Mouse (Mus musculus) kidney, adult 18-20 months (tissue): ENCODE data around the gene Igtp.
"Not testable (repeated sequence)": the region's sequence is repeated elsewhere in the genome, so short reads cannot be mapped to it uniquely, and the experiment has no call there.

Experiments used
- DNase-seq: peaks from one replicate; pipeline ENCODE4 v3.0.0; 2021

Igtp gene

DNA sequence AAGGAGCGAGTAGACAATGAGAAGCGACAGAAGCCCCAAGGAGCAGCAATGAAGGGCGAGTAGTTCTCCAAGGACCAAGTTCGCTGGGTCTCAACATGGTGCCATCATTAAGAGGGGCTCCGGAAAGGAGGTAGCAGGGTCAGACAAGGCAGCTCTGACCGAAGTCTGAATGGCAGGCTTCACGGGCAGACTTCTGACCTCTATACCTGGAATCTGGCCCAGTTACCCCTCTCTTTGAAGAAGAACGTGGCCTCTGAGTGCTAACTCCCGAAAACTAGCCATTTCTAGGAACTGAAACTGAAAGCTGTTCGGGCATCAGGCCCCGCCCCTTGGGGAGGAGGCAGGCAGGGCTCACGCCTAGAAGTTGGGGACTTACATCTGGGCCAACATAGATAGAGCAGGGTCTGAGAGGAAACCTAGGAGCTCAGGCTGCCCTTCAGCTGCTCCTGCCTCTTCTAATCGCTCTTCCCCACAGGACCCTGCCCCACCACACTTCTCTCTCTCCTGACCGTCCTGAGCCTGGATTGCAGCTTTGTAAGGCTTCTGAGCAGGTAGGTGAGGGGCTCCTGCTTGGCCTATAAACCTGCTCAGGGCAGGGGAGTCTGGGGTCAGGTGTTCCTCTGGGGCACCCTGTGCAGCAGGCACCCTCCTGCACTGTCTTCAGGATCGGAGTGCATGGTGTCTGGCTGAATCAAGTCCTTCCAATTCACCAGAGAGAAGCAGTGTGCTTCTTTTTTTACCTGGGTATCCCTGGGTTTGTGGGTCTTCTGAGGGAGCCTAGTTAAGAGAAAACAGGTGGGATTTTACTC, at the start of gene Igtp, which contains the start of gene Irgm2:
Igtp (plus strand) TSS at position 328 of the 809 bp plus-strand sequence.
Irgm2 (plus strand) TSS at position 390 of the 809 bp plus-strand sequence.
- DNase-seq, result peak; percentile 89

DNA sequence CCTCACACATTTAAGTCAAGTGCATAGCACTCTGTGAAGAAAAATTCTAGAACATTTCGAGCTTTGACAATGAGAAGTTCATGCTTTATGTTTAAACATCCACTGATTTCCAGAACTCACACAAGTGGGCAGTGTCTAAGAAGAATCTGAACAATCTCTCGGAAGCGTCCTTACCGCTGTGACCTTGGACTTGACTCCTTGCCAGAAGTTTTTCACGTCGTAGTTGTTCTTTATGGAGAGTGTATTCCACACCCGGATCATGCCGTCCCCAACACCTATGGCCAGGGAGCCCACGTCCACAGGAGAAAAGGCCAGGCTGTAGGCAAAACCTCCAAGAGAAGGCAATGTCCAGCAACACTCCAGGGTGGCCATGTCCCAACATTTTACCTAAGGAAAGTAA, 43.9 kb upstream of the Igtp start:
- no peak for DNase-seq

DNA sequence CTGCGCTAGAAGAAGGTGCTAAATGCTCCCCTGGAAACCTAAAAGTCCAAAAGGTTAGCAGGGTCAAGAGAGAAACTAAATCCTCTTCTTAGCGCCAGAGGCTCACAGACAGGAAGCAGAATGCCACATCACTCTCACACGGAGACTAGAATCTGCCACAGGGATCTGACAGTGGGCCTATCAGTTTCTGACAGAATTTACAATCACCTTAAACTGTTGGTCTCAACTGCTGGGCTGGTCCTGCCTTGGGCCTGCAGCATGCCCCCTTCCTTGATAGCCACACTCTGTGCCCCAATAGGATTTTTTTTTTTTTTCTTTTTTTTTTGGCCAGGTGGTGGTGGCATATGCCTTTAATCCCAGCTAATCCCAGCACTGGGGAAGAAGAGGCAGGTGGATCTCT, 42.5 kb upstream of the Igtp start:
- no peak for DNase-seq

DNA sequence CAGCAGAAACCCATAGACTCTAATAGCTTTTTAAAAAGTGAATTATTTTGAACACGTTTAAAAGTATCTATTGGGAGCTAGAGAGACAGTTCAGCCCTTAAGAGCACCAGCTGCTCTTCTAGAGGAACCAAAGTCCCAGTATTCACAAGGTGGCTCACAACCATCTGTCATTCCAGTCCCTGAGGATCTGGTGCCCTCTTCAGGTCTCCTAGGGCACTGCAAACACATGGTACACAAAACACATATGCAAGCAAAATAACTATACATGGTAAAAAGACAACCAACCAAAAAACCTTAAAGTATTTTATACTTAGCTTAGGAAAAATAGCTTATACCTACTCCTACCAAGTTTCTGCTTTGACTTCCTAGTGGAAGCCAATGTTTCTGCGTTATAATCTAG, 34.3 kb upstream of the Igtp start:
- DNase-seq, result no peak

DNA sequence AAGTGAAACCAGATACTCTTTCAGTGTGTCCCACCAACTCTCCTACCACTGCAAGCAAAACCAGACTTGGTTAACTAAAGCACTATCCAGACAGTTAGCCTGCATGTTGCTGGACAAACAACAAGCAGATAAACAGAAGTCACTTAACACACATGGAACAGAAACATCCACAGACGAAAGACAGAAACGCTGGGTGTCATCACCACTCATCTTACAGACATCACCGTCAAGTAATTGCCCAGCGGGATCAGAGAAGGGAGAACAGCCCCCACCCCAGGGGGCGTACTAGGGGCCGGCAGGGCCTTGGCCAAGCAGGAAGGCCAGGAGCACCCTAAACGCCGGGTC, 31.6 kb upstream of the Igtp start:
- no peak for DNase-seq

DNA sequence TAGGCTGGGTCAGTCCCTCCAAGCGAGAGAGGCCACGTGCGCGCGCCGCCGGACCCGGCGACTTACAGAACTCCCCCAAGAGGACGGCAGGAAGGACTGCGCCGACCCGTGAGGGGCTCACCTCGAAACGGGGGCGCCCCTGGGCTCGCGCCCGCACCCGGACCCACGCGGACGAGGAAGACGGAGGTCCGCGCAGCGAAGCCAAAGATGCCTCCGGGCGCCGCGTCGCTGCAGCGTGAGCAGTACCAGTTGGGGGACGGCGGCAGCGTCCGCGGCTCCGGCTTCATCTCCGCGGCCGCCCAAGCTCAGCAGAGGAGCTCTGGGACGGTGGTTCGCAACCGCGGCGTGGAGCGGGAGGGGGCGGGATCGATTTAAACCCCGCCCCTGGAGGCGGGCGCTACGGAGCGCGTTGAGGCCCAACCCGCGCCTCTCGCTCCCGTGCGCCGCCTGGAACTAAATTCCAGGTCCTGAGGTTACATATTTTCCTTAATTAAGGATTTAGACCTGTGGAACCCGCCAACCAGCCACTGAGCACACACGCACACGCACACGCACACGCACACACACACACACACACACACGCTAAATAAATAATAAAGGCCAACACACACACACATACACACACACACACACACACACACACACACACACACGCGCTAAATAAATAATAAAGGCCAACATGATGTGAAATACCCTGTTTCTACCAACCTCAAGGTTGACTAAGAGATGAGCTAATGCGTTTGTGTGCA, 31.0 kb upstream of the Igtp start, which contains the start of gene Gemin5:
Gemin5 (minus strand) TSS at position 373 of the 749 bp plus-strand sequence.
- DNase-seq, result peak; percentile 89

DNA sequence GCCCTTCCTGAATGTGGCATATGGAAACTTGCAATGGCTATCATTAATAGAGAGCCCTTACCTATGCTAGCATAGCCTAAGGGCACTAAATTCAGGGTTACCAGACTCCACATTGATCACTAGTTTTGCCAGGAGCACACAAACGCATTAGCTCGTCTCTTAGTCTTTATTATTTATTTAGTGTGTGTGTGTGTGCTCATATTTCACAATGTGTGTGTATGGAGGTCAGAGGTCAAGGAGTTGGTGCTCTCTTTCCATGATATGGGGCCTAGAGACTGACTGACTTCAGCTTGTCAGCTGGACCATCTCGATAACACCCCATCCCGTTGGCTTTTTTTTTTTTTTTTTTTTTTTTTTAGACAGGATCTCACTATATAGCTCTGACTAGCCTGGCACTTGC, 29.7 kb upstream of the Igtp start:
- DNase-seq, result no peak

DNA sequence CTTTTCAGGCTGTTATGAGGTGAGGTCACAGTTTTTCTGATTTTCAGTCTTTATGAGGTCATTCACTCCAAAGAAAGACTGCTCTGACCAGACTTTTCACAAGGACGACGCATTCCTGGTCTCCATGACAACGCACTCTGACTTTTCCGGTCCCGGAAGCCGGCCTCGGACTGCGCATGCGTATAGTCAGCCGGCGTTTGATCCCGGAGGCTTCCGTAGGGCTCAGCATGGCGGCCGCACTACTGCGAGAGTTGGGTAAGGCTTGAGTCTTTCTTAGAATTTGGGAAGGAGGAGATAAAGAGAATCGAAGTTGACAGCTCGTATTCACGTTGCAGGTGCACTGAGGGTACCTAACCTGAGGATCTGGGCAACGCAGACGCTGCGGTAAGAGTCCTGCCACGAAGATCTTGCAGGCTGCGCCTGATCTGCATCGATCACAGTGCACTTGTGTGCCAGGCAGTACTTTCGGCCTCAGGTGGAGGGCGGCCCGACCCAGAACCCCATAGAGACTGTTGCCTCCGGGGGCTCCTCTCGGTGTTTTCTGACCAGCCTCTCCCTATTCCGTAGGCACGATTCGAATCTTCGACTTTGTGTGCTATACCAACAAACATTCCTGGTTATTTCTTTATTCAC, 27.8 kb upstream of the Igtp start, which contains the start of gene Mrpl22:
Mrpl22 (plus strand) TSS at position 203 of the 633 bp plus-strand sequence.
- peak; percentile 98 for DNase-seq

DNA sequence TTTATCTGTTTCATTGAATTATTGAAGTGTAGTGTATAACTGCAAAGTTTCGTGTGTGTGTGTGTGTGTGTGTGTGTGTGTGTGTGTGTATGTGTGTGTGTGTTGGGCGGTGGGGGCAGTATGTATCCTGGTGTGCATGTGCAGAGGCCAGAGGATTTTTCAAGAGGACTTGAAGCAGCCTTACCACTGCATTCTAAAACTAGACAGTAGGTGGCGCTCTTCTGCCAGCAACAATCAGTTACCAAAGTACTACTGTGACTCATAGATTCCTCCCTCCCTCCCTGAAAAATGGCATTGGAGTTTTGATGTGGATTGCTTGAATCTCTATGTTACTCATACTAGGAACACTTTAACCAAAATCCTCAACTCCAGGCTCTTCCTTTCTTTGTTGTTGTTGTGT, 19.8 kb upstream of the Igtp start:
- peak; percentile 74 for DNase-seq

DNA sequence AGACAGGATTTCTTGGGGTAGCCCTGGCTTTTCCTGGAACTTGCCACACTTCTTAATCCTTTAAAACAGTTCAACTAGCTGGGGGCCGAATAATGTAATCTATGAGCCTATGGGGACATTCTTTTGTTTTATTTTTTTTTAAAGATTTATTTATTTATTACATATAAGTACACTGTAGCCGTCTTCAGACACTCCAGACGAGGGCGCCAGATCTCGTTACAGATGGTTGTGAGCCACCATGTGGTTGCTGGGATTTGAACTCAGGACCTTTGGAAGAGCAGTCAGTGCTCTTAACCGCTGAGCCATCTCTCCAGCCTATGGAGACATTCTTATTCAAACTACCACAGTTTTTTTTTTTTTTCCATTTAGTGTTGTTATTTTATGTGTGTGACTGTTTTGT, 19.4 kb upstream of the Igtp start:
- DNase-seq, result not testable (repeated sequence)

DNA sequence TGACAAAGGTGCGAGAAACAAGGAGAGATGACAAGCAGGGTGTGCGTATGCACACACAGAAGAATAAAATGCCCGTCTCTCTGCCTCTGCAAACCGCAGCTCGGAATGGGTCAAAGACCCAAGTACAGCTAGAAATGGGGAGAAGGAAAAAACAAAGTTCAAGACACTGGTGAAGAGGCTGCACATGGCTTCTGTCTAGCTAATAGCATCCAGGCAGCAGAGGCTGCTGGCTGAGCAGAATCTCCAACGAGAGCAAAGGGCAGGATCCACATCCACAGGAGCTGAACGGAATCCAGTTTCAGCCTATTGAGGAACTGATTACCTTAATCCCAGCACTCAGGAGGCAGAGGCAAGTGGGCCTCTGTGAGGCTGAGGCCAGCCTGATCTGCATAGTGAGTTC, 18.6 kb upstream of the Igtp start:
- peak; percentile 40 for DNase-seq

DNA sequence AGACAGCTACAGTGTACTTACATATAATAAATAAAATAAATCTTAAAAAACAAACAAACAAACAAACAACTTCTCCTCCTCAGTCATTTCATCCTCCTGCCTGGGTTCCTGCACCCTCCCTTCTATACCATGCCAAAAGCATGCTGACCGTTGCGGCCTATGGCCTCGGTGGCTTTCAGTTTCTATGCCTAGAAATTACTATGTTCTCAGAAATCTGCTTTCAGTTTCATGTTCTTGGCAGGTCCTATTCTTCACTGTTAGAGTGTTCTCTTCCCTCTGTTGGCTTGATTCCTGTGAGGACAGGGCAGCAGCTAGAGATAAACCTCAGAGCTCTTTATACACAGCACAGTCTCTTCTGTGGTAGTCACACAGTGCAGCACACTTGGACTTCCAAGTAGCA, 15.8 kb upstream of the Igtp start:
- DNase-seq, result no peak

DNA sequence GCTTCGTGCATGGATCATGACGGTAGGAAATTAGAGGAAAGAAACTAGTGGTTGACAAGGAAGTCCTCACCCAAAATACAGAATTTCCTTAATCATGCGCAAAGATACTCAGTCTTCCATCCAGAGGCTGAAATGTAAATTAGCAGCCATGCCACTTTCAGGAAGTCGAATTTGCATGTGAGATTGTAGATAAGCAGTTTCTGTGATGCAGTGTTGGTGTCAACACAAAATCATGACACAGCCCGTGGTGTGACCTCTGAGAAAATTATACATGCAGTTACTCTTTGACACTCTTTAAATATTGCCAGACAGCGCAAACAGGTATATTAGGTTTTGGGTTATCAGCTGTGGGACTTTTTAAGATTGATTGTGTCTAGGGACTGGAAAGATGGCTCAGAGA, 9.7 kb upstream of the Igtp start:
- DNase-seq, result no peak

DNA sequence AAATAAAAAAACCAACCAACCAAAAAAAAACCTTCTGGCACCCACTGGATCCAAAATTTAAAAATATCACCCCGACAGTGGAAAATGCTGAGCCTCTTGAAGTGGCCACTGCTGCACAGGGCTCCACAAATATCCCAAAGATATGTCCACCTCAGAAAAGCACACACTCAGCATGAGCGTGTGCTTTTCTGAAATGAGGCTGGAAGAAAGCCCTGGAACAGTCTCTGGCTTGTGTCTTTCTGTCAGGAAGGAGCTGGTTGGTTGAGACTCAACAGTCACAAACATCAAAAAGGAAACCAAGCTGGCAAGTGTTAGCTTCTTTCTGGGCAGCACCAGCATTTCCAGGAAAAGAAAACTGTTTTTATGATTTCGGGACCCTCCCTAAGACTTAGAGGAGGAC, 6.0 kb upstream of the Igtp start:
- no peak for DNase-seq

DNA sequence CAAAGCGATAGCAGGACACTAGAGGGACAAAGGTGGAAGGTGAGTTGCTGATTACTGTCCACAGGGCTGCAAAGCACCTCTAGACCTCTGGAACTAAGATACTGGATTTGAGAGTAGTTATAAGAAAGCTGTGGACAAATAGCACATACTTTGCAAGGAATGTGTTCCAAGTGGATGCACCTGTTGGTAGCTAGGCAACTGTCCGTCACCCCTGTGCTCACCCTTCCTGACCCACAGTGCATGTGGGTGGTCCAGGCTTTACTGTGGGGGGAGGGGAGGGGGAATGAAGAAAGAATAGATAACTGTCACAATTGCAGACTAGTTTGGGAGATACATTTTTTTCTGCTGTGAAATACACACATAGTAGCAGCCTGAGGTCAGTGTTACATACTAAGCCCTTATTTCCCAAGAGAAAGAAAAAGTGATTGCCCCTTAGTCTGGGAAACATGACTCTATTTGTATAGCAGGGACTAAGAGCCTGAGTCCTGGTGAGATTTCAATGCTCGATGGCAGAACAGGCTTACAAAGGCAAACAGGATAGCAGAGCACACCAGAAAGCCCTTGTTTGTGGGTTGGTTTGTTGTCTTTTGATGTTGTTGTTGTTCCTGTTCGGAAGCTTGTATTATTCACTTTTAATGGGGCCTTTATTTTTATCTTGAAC, 5.4 kb upstream of the Igtp start:
- DNase-seq, result no peak

DNA sequence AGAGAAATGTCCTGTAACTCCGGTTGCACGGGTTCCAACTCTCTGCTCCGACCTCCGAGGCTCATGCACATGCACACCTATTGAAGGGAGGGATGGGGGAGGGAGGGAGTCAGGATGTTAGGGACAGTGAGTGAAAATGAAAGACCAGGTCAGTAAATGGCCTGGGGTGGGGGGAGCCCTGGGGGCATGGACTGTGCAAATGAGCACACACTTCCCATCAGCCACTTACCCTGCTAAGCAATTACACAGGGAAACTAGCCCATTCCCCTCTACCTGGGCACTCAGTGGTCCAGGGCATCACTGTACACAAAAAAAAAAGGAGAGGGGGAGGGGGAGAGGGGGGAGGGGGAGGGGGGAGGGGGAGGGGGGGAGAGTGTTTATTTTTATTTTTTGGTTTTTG, 693 bp upstream of the Igtp start:
- DNase-seq, result no peak

DNA sequence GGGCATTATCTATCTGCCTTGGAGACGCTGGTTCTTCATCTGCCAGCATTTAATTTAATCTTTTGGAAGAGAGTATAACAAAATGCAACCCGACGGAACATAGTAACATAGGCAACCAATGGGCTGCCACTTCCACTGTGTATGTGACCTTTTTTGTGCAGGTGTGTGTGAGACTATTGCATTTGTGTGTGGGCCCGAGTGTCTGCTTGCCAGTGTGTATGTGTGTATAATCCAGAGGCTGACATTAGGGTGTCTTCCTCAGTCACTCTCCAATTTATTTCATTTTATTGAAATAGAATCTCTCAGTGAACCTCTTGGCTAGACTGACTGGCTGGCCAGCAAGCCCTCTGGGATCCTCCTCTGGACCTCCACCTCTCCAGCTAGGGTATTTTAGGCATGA, 870 bp downstream of the Igtp start:
- DNase-seq, result no peak

DNA sequence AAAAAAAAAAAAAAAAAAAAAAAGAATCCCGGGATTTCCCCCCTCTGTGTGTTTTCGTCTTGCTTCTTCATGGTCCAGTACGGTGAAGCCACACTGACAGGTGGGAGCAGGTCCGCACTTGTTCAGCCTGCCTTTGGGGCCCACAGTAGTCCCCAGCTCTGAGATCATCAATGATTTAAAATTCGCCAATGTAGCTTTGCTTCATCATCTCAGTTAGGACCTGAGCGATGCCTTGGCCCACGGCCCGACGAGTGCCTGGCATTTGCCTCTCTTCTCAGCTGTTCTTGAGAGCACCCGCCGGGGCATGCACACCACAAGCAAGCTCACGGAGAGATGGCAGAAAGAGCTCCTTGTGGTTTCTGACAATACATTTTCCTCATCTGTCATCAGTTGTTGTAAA, 1.7 kb downstream of the Igtp start:
- DNase-seq, result no peak

DNA sequence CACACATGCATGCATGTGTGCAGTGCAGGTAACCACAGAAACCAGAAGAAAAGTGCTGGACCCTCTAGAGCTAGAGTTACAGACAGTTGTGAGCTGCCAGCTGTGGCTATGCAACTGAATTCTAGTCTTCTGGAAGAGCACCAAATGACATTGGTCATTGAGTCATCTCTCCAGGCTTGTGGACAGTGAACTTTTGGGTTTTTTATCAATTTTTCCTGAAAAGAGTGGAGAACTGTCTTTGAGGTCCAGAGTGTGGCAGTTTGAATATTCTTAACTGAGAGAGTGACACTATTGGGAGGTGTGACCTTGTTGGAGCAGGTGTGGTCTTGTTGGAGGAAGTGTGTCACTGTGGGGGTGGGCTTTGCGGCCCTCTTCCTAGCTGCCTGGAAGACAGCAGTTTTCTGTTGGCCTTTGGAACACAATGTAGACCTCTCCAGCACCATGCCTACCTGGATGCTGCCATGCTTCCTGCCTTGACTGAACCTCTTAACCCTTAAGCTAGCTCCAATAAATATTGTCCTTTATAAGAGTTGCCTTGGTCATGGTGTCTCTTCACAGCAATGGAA, 11.0 kb downstream of the Igtp start:
- DNase-seq, result no peak

DNA sequence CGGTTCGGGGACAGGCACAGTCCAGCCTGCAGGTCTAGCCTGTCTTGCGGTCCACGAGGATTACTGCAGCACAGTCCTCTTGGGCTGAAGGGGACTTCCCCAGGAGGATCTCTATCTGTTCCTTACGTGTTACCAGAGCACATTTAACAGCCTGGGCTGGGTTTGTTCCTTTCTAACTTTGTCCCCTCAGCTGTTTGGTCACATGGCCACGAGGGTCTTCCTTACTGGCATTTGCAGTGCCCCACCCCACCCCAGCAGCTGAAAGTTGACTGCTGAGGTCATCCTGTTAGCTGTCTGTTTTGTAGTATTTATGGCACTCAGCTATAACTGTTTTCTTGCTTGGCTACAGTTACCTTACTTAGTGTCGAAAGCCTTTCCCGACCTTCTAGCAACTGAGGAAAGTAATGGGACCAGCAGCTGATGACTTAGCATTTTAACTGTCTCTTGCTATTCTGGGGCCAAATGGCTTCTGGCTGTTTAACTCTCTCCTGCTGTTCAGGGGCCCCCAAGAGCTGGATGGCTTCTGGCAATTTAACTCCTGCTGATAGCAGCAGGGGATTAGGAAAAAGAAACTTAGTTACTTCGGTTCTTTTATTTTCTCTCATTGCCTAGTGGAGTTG, 11.8 kb downstream of the Igtp start:
- no peak for DNase-seq

DNA sequence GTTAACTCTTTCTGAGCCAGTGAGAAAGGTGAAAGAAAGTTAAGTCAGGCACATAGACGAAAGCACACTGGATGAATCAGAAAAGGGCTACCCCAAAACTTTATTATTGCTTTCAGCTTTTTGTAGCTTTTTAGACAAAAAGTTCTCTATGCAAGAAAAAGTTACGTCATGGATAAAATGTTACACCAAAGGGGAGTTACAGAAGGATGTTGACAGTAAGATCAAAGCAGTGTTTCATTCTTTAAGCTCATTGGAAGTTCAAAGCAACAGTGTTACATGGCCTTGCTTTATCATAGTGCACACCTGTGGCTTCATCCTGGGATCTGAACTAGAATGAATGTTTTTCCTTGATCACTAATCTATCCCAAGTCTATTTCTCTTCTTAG, 12.3 kb downstream of the Igtp start:
- no peak for DNase-seq

DNA sequence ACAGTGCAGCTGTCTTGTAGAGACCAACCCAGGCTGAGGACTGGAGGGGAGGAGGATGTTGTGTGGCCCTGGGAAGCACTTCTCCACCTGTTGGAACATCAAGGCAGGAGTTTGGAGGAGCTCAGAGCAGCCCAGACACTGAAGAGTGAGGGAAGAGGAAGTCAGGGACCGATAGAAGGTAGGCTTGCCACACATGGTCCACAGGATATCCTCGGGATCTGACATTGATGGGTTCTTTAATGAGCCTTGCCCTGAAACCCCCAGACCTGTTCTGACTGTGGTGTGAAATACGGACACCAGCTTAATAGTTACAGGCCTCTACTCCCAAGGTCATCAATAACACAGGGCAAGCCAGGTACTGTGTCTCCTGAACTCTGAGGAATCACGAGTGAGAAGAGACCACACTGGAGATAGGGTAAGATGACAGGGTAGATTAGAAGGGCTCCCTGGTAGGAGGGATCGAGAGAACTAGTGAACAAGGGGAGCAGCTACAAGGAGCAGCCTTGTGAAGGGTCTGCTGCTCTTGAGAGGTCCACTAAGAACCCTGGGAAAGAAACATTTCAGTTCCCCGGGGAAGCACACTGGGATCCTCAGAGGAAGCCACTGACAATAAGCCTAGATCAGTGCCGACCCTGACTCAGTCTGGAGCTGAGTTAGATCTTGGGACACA, 14.5 kb downstream of the Igtp start:
- DNase-seq, result no peak
